Comparison of ENCODE assay signal across 8 mouse cellular contexts in genomic region chr12:76195912-76196708, GRCm38 (mm10). TPM values are rescaled to one million over a fixed set of nuclear protein-coding genes. Genes with fewer than 3 reads are reported as not detected.
A peak's percentile ranks its signal among the peaks of the same experiment; 100 is the strongest.
DNase-seq lines count a peak whose midpoint lies in the region; ATAC-seq lines count a peak whose summit lies in the region.

No protein-coding gene starts in this region.

- 1% methylated on average over 22 of the region's 22 CpGs for WGBS in embryonic facial prominence, embryonic 10.5 days
- WGBS in intestine, embryonic 15.5 days: under 1% methylated on average over 22 of the region's 22 CpGs

- peak overlapping the region; percentile 37; the same call in 1 of the 2 replicates for H3K9ac ChIP-seq in intestine, embryonic 15.5 days

- H3K4me2 ChIP-seq in intestine, embryonic 15.5 days (replicated peaks): peak overlapping the region; percentile 81

- intact Hi-C loops in left cerebral cortex, postnatal 36 days (cut with DNase I): loop anchor here (5.0 kb wide), 1 partner anchor 141 kb away; no protein-coding TSS in a partner anchor

- peaks cover 21% of the 10 kb centered on the region for H3K4me1 ChIP-seq in embryonic facial prominence, embryonic 10.5 days
- H3K4me1 ChIP-seq in intestine, embryonic 15.5 days (replicated peaks): peaks cover 7% of the 10 kb centered on the region; the same call in 1 of the 2 replicates

- peak overlapping the region; percentile 54 for H3K4me3 ChIP-seq in embryonic facial prominence, embryonic 10.5 days
- peak overlapping the region; percentile 33 for H3K4me3 ChIP-seq in intestine, embryonic 15.5 days (replicated peaks)

- ATAC-seq in intestine, embryonic 15.5 days: peak; percentile 92

- H3K27ac ChIP-seq in embryonic facial prominence, embryonic 10.5 days (replicated peaks): peak overlapping the region; percentile 78
- H3K27ac ChIP-seq in intestine, embryonic 15.5 days: peak overlapping the region; percentile 42

- H3K9me3 ChIP-seq in embryonic facial prominence, embryonic 10.5 days: no peaks in the 10 kb centered on the region
- no peaks in the 10 kb centered on the region for H3K9me3 ChIP-seq in intestine, embryonic 15.5 days

- peaks cover 15% of the 10 kb centered on the region for H3K27me3 ChIP-seq in embryonic facial prominence, embryonic 10.5 days (replicated peaks; ENCODE audit: low read depth, poor library complexity, severe bottlenecking)
- no peaks in the 10 kb centered on the region for H3K27me3 ChIP-seq in intestine, embryonic 15.5 days (replicated peaks)

- peak; percentile 95 for DNase-seq in adrenal gland, postnatal 14 days
- peak; percentile 91 for DNase-seq in embryonic facial prominence, embryonic 10.5 days (ENCODE audit: low spot score)
- peak; percentile 86 for DNase-seq in gonadal fat pad, adult 2 months (ENCODE audit: low read depth)
- peak; percentile 40 to 50 for DNase-seq in left cerebral cortex, postnatal 36 days (ENCODE audit: low spot score in 2 of 2)
- DNase-seq in mesoderm, embryonic 11.5 days (ENCODE audit: low read depth, low spot score): peak; percentile 85
- peak; percentile 24 to 40 for DNase-seq in right cerebral cortex, postnatal 36 days (ENCODE audit: low spot score in 2 of 2)
- peak; percentile 83 to 92 for DNase-seq in urinary bladder, postnatal 4 days (ENCODE audit: low spot score in 2 of 2)

- no peaks in the 10 kb centered on the region for H3K36me3 ChIP-seq in embryonic facial prominence, embryonic 10.5 days (replicated peaks)
- no peaks in the 10 kb centered on the region for H3K36me3 ChIP-seq in intestine, embryonic 15.5 days

RNA-seq across cellular contexts. Expression of gene Esr2, which starts 19.1 kb away (rescaled TPM):
- not detected in 2 replicates for total RNA-seq in adrenal gland, postnatal 14 days (2021)
- 0.20 and 0.29 TPM in 2 replicates for polyA plus RNA-seq in embryonic facial prominence, embryonic 10.5 days (2016; fragmentation: Nextera tagmentation; extraction: Ambion mirVana)
- 2.6 and 2.9 TPM in 2 replicates for polyA plus RNA-seq in gonadal fat pad, adult 2 months (2012; rRNA removed)
- 0.05 and 0.06 TPM in 2 replicates for polyA plus RNA-seq in intestine, embryonic 15.5 days (2015; fragmentation: Nextera tagmentation; extraction: Ambion mirVana)
- under 1 TPM; 0.20 to 0.34 TPM for total RNA-seq in left cerebral cortex, postnatal 36 days (2021)

RNA-seq across cellular contexts. Expression of gene Tex21, which starts 50.4 kb away (rescaled TPM):
- not detected in 2 replicates for total RNA-seq in adrenal gland, postnatal 14 days (2021)
- not detected in 2 replicates for polyA plus RNA-seq in embryonic facial prominence, embryonic 10.5 days (2016; fragmentation: Nextera tagmentation; extraction: Ambion mirVana)
- 0.05 and 0.08 TPM in 2 replicates for polyA plus RNA-seq in gonadal fat pad, adult 2 months (2012; rRNA removed)
- polyA plus RNA-seq in intestine, embryonic 15.5 days (2015; fragmentation: Nextera tagmentation; extraction: Ambion mirVana): not detected in 2 replicates
- total RNA-seq in left cerebral cortex, postnatal 36 days (2021): not detected

RNA-seq across cellular contexts. Expression of gene Mthfd1, which starts 59.0 kb away (rescaled TPM):
- total RNA-seq in adrenal gland, postnatal 14 days (2021): 46.8 and 61.0 TPM in 2 replicates
- 106 and 117 TPM in 2 replicates for polyA plus RNA-seq in embryonic facial prominence, embryonic 10.5 days (2016; fragmentation: Nextera tagmentation; extraction: Ambion mirVana)
- polyA plus RNA-seq in gonadal fat pad, adult 2 months (2012; rRNA removed): 21.5 and 21.8 TPM in 2 replicates
- polyA plus RNA-seq in intestine, embryonic 15.5 days (2015; fragmentation: Nextera tagmentation; extraction: Ambion mirVana): 102 TPM in 2 replicates
- total RNA-seq in left cerebral cortex, postnatal 36 days (2021): 10 to 100 TPM; 35.0 to 36.9 TPM

Comparison
In these comparisons a context has a peak if more than half of its experiments do, and no peak if none do; other contexts are left out.
1. Peak in every context shown above with its lines: DNase-seq, ATAC-seq, H3K4me3 ChIP-seq and H3K27ac ChIP-seq.
2. DNase-seq: peak in every context shown above with its lines; median percentile 95 in adrenal gland, postnatal 14 days; 91 in embryonic facial prominence, embryonic 10.5 days; 88 in urinary bladder, postnatal 4 days; 86 in gonadal fat pad, adult 2 months; 85 in mesoderm, embryonic 11.5 days; 45 in left cerebral cortex, postnatal 36 days; 32 in right cerebral cortex, postnatal 36 days.